Mouse (Mus musculus) brain, embryonic 18.5 days (tissue): Measurements from ENCODE around the gene Pop5.

Experiments used
- DNase-seq: peaks from one replicate; pipeline ENCODE4 v3.0.0-alpha.2; 2012; ENCODE audit warnings: low read depth, low spot score

Pop5 gene

DNA sequence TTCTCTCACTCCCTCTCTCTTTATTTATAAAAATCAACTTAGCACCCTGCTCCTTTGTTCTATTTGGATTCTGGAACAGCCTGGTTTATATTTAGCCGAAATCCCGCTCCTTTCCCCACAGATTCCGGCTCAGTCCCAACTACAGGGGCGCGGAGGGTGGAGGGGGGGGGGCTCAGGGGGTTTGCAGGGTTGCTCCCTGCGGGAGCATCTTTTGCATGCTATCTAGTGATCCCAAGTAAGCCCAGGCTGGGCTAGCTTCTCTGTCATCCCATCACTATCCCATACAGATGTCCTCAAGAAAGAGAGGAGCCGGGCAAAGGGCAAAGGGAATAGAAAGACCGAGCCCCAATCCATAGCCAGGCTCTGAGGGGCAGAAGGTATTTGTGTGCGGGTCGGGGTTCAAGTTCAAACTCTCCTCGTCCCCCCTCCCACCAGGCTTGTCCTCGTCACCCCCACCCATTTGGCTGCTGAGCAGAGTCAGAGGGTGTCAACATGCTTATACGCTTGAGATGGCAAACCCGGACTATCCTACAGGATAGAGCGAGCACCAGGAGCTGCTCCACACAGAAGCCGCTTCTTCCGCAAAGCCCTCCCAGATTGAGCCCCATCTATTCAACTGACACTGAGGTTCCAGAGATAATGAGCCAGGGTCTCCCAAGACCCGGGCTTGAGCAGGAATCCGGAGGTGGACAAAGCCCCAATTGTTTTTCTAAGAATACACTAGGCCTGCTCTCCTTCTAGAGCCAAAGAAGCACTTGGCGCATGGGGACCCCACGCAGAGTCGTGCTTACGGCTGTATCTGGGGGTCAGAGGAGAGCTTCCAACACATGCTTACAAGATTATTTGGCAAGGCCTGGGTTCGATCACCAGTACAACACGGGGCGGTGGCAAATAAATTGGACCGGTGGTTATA is 20.1 kb upstream of the Pop5 start:
- DNase-seq = no peak

DNA sequence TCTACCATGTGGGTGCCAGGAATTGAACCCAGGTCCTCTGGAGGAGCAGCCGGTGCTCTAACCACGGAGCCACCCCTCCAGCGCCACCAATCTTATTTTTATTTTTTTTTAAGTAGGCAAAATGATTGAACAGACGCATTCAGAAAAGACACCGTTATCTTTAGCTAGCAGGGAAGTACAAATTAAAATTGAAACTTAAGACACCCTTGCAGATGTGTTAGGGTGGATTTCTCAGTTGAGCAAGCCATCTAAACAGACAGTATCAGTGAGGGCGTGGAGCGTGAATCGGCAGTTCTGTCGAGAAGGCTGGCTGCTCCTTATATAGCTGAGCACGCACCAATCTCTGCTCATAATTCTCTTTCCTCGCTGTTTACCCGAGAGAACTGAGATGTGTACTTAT is 17.6 kb upstream of the Pop5 start:
- no peak for DNase-seq

DNA sequence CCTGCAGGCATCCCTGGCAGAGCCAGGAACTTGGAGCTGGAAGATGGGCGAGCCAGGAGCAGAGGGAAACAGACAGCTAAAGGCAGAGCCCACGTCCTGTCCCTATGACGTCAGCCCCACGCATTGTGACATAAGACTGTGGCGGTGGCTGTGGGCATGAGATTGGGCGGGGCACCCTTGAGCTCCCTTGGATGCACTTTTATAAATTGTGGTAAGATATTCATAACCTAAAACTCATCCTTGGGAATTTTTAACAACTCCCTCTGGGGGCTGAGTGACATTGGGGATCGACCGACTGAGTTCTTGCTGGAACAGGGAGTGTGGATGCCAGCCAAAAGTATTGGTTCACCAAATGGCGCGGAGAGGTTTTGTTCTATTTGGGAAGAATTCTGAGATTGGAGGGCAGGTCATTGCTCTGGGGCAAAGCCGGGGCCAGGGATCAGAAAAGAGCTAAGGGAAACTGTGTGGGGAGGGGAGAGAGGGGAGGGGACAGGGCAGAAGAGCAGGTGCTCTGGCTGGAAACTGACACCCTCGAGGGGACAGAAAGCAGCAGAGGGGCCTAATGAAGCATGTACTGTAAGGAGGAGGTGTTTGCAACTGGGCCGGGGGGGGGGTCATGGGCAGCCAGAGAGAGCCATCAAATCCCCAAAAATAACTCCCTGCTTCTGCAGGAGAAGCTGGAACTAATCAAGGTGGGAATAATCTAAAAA is 14.6 kb upstream of the Pop5 start:
- no peak for DNase-seq

DNA sequence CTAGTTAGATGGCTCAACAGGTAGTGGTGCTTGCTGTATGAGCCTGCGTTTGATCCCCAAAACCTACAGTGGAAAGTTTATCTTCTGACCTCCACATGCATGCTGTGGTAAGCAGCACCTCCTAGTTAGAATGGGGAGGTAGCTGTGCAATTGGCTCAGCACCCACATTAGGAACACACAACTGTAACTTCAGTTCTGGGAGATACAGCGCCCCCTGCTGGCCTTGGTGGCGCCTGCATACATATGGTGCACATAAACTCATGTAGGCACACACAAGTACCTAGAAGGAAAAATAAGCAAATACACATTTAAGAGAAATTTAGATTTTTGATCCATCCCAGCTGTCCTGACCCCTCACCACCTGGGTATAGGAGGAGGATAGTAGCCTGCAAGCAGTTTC is 13.2 kb upstream of the Pop5 start:
- no peak for DNase-seq

DNA sequence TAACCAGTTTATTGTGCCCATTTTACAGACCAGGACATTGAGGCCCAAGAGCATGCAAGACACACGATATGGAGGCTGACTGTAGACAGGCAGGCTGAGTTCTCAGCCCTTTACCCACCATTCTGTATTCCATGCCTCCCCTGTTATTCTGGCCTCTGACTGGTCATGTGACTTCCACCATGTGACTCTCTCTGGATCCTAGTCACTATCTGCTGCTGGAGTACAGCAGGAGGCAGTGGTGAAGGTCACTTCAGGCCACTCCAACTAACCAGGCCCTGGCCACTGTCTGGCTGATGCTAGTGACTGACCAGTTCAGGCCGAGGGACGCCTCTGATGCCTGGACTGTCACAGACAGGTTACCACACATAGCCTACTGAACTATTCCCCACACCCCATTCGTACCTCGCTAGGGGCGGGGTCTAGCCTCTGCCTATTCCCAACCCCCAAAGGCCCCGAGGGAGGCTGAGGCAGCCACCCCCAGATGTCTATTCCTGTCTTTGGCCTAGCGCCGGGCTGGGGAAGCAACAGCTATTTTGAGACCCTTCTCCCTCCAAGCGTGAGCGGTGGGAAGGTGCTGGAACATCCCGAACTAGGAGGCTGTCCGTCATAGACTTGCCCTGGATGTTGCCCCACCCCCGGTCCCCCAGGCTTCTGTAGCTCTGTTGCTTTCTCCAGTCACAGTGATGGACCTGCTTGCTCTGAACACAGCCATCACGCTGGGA is 4.6 kb upstream of the Pop5 start:
- no peak for DNase-seq

DNA sequence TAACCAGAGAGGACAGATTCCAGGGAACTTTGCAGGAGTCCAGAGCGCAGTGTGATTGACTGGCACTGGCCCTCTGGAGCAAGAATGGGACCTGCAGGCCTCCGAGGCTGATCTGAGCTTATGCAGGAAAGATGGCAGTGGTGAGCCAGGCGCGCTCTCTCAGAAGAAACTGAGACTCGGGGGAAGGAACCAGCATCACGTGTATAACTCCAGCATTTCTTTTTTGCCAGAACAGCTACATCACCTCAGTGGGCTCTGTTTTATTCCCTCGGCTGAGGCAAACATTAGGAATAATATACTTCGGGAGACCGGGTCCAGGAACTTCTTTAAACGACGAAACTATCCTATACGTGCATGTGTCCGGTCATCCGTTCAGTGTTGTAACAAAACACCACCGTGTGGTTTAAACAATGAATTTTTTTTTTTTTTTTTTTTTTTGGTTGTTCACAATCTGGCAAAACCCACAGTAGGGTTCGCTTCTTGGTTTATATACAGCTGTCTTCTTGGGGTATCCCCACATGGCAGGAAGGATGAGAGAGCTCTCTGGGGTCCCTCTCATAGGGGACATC is 4.0 kb upstream of the Pop5 start:
- no peak for DNase-seq

DNA sequence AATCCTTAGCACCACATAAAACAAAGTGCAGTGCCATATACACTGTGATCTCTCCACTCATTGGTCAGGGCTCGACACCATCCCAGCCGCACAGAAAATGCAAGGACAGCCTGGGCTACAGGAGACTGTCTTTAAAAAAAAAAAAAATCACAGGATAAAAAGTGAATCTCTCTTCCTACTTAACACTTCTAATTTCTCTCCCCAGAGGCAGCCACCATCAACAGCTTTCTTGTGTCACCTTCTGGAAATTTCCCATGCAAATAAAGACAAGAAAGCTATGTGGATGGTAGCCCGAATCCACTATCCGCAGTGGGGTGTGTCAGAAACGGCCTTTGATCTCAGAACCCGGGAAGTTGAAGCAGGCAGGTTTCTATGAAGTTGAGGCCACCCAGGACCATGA is 3.1 kb upstream of the Pop5 start:
- DNase-seq = no peak

DNA sequence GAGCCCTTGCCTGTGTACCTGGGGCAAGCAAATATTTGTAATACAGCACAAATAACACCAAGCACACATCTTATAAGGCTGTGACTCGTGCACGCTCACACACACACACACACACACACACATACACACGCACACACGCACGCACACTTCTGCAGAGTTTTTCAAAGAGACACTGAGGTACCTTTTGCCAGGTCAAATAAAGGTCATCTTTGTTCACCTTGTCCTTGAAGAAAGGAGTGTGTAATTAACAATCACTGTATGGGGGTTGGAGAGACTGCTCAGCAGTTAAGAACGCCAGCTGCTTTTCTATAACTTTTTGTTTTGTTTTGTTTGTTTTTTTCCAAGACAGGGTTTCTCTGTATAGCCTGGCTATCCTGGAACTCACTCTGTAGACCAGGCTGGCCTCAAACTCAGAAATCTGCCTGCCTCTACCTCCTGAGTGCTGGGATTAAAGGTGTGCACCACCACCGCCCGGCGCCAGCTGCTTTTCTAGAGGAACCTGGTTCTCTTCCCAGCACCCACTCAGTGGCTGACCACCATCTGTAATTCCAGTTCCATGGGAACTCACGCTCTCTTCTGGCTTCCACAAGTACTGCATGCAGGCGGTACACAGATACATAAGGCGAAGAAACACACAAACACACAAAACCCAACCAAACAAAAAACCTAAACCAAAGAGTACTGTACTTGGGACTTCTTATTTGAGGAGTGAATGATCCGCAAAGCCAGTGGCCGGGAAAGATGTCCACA is 2.4 kb upstream of the Pop5 start:
- no peak for DNase-seq

DNA sequence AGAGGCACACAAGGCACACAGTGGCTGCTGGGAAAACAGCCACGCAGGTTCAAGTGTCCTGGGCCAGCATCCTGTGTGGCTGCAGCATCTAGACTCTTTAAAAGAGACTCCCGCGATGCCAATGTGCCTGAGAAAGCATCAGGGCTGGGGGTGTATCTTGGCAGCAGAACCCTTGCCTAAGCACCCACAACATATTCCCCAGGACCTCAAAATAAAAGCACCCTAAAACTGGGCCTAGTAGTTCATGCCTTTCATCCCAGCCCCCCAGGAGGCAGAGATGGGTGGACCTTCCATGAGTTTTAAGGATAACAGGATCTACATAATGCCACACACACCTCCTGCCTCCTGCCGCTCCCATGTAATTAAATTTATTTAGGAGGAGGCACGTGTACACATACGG is 1.1 kb upstream of the Pop5 start:
- DNase-seq = no peak

DNA sequence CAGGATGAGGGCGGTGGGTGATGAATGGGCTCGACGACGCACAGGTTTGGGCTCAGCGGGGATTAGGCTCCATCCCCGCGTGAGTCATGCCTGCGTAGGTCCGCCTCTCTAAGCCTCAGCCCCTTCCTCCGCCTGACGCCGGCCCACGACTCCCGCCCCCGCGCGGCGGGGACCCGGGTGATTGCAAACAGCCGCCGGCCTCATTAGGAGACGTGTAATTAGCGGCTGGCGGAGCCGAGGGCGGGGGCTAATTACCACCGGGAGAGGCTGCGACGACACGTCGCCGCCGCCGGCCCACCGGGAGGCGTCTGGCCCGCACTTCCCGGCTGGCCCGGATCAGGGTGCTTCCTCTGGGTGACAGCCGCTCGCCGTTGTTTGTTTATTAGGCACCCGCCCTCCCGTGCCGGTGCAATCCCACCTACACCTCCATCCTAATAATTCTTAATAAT is 289 bp upstream of the Pop5 start:
- DNase-seq = no peak

DNA sequence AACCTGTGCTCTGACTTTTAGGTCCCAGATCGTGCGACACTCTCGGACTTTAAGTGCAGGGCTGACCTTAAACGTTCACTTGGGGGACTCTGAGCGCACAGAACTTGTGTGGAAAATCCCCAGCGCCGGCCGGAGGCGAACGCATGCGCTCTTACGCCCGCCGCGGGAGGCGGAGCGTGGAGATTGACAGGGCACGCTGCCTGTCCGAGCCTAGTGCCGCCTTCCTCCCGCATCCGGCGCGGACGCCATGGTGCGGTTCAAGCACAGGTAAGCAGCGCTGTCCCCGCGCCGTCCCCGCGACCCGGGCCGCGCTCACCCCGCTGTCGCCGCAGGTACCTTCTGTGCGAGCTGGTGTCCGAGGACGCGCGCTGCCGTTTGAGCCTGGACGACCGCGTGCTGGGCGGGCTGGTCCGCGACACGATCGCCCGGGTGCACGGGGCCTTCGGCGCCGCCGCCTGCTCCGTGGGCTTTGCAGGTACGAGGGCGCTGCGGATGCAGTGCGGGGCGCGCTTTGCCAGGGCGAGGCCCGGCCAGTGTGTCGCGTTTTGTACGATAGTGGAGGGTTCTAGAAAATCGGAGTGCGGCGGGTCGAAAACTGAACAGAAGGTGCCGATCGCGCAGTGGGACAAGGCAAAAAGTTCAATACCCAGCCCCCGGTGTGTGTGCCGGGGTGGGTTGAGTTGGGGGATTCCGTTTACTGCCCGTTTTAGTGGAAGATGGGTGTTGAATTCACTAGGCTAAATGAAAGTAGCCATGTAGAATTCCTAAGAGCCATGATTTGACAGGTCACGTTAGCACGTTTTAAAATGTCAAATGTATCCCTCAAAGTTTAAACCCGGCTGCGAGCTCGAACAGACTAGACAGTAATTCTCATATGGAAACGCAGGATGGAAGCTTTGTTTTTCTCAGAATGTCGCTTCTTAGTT is 2.4 kb downstream of the Pop5 start:
- DNase-seq = peak; percentile 67

DNA sequence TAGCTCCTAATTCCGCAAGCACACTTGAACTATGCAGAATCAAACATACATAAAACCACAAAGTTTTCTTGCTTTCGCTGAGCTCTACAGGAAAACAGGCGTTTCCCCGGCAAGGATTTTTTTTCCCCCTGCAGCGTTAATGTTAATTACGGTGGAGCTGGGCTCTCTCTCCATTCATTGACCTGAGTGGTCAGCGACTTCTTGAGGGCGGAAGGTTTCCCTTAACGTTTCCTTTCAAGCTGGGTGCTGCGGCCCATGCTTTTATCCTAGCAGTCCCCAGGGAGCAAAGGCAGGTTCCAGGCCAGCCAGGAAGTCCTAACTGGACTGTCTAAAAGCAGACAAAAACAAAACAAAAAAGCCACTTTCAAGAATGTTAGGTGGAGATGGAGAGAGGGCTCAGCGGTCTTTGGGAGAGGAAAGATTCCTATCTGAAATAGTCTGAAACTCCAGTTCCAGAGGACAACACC is 3.1 kb downstream of the Pop5 start:
- DNase-seq = no peak

DNA sequence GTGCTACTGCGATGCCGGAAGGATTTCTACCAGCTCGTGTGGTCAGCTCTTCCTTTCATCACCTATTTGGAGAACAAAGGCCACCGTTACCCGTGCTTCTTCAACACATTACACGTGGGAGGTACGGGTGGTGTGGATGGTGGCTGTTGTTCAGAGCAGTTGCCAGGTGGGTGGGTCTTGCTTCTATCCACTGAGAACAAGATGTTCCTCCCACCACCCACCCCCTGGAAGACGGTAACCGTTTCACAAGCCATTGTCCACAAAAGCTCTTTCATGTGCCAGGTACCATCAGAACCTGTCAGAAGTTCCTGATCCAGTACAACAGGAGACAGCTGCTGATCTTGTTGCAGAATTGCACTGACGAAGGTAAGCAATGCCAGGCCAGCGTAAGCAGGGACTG is 4.6 kb downstream of the Pop5 start:
- DNase-seq = no peak

DNA sequence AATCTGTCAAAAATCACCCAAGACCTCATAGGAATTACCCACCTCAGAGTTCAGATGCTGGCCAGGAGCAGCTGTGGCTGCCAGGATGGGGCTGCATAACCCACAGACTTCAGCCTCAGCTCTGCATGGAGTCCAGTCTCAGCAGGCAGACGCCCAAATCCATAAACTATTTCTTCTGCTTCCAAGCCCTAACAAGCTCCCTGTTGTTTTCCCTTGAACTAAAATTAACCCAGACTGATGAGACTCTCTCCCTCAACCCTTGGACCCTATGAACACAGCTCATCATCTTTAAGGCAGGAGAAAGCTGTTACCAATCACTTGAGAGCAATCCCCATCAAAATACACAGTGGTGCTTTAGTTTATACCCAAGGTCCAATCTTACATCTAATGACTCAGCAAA is 19.8 kb downstream of the Pop5 start:
- DNase-seq = no peak

DNA sequence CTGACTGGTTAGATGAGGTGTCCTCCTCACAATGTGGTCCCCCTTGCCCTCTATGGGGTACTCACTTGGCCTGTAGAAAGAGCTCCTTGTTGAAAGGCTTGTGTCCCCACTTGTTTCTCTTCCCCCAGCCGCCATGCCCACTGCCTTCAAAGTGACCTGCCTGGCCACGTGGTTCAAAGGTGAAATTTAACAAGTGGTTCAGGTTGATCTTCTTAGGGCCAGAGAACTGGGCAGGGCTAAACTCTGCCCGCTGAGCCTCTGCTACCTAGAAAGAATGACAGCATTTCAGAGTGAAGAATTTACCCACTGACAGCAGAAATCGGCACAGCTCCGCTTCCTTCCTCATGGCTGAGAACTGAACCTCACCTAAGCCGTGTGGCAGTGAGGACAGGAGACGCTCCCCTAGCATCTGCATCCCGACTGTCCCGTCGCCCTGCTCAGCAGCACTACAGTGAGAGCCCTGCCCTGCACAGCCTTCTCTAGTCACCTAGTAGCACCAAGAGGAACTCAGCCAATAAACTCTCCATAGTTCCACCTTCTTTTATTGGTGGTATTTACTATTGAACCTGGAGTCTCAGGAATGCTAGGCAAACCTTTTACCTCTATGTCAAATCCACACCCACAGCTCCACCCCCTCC is 21.4 kb downstream of the Pop5 start:
- no peak for DNase-seq

DNA sequence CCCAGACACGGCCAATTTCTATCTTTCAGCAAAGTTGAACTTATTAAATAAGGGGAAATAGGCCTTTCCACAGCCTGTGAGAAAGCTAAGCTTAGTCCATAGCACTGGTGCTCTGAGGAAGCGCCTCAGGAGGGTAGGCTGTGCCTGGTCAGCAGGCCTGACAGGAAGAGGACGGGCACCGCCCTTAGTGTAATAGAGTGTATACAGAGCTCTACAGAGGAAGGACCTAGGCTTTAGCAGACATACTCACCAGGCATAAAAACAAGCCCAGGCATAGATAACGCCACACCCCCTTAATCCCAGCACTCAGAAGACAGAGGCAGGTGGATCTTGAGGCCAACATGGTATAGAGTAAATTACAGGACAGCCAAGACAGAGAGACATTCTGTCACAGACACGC is 24.7 kb downstream of the Pop5 start:
- no peak for DNase-seq

DNA sequence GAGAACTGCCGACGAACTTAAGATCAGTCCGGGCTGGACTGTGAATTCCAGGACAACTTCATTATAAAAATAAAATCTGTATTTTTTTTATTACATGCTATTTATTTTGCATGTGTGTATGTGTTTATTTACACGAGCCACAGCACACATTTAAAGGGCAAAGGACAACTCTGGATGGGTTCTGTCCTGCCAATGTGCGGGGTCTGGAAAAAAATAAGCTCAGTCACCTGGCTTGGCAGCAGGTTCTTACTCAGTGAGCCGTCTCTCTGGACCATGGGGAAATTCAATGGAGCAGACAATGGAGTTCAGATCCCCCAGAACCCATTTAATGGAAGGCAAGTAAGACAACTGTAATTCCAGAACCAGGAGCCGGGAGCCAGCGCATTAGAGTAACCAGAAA is 25.5 kb downstream of the Pop5 start:
- DNase-seq = no peak

DNA sequence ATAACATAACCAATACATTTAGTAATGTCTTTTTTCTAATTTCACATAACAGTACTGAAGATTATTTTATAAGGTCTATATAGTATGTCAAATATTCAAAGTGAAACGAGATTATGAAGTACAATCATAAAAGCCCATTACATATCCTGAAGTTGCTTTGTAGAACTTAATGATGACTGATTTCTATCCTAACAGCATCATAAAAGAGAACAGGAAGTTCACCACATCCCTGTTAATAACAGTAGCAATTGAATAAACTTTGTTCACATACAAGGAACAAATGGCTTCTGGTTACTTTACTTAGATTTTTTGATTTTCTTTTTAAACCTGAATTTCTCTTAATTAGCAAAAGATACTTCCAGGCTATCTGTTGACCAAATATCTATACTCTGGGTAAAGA is 26.2 kb downstream of the Pop5 start:
- DNase-seq = no peak

DNA sequence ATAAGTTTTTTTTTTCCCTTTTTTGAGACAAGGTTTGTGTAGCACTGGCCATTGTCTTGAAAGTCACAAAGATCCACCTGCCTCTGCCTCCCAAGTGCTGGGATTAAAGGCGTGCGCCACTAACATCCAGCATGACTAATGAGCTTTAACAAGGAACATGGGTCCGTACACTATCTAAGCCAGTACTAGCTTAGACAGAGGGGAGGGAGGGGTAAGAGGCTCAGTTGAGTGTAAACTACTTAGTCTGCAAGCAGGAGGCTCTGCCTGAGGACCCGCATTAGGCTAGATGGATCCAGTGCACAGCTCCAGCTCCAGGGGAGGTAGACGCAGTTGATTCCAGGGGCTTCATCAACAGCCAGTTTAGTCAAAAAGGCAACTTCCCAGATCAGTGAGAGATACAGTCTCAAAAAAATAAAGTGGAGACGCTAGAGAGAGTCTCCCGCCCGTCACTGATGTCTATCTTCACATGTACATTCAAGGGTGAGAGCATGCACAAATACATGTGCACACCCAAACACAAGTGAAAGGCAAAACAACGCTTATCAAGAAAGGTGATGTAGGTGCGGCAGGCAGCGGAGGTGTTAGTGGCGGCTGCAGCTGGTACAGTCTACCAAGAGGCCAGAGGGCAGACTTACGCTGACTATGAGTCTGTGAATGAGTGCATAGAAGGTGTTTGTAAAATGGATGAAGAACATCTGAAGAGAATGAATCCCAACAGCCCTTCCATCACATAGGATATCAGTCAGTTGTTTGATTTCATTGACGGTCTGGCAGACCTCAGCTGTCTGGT is 27.1 kb downstream of the Pop5 start:
- no peak for DNase-seq
